Mouse (Mus musculus) embryonic facial prominence, embryonic 14.5 days (tissue): ENCODE data around the gene Agpat3. TPM values are rescaled to one million over a fixed set of nuclear protein-coding genes. Genes with fewer than 3 reads are reported as not detected.

Source experiments
- ATAC-seq: fragments of 200-750 bp; cut with Nextera tagmentation; 2 replicates; pipeline ENCODE4 v1.8.0; 2017; ENCODE audit warnings: low read depth, moderate number of reproducible peaks, moderate TSS enrichment
- DNase-seq: peaks from one replicate; pipeline ENCODE4 v3.0.0-alpha.2; 2015; ENCODE audit warnings: low spot score
- H3K27ac ChIP-seq: fragments of 300-500 bp; sonication (generic); replicated peaks from 2 replicates; pipeline ENCODE4 v1.5.1; 2014; ENCODE audit warnings: low read depth, mild to moderate bottlenecking, low read length, moderate library complexity
- H3K27me3 ChIP-seq: fragments of 300-500 bp; sonication (generic); replicated peaks from 2 replicates; pipeline ENCODE4 v1.6.1; 2014; ENCODE audit warnings: low read length; ENCODE audit not compliant: control insufficient read depth, insufficient read depth
- H3K36me3 ChIP-seq: fragments of 300-500 bp; sonication (generic); 2 replicates; pipeline ENCODE4 v1.6.1; 2014; ENCODE audit warnings: low read length, mixed read lengths; ENCODE audit not compliant: control insufficient read depth, insufficient read depth
- H3K4me1 ChIP-seq: fragments of 300-500 bp; sonication (generic); 2 replicates; pipeline ENCODE4 v1.6.1; 2014; ENCODE audit warnings: antibody characterized with exemption, low read length; ENCODE audit not compliant: control insufficient read depth, insufficient read depth
- H3K4me2 ChIP-seq: fragments of 300-500 bp; sonication (generic); 2 replicates; pipeline ENCODE4 v1.6.1; 2014; ENCODE audit warnings: low read depth, mild to moderate bottlenecking, low read length, moderate library complexity, mixed read lengths
- H3K4me3 ChIP-seq: fragments of 300-500 bp; sonication (generic); 2 replicates; pipeline ENCODE4 v1.5.1; 2014; ENCODE audit warnings: low read depth, mild to moderate bottlenecking, low read length
- H3K9ac ChIP-seq: fragments of 300-500 bp; sonication (generic); 2 replicates; pipeline ENCODE4 v1.6.1; 2014; ENCODE audit warnings: low read depth, mild to moderate bottlenecking, low read length, moderate library complexity, mixed read lengths
- H3K9me3 ChIP-seq: fragments of 300-500 bp; sonication (generic); 2 replicates; pipeline ENCODE4 v1.6.1; 2016; ENCODE audit warnings: low read length; ENCODE audit not compliant: control insufficient read depth
- WGBS: fragments of 180-500 bp; shearing (Covaris S2); extraction: QIAGEN DNeasy Blood & Tissue Kit; methylation state at CpG from one replicate; pipeline ENCODE4 v1.1.7; 2014; 5-methylcytosine and 5-hydroxymethylcytosine counted together
- polyA plus RNA-seq: library from polyadenylated mRNA; unstranded; fragments of >200 nt; fragmentation: Nextera tagmentation; extraction: Ambion mirVana; gene quantifications from 2 replicates; pipeline ENCODE4 v1.2.1, GENCODE M21; 2014

Gene Agpat3
- polyA plus RNA-seq, 1 experiment from 2014 or later = 83.2 TPM

DNA sequence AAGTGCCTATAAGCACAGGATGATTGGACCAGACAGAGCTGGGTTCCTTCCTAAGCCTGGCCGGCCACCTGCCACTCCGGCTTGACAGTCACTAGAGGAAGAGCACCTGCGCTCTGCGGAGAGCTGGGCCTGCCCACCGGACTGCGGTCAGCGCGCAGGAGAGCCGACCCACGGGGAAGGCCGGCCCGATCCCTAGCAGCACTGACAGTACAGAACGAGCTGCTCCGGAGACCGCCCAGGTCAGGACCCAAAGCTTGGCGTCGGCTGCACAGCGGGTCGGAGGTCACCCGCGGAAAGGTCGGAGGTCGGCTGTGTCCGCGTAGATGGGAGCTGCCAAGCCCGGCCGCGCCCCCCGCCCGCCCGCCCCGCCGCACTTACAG, 108.2 kb downstream of the Agpat3 start:
- DNase-seq (peak; percentile 8), ATAC-seq (peak; percentile 44)
- WGBS = 0% methylated on average over 16 of the region's 33 CpGs
- peak overlapping the region; percentile 90 for H3K9ac ChIP-seq
- H3K4me1 ChIP-seq = peaks cover 12% of the 10 kb centered on the region; the same call in 1 of the 2 replicates
- no peaks in the 10 kb centered on the region for H3K9me3 ChIP-seq
- H3K36me3 ChIP-seq = no peaks in the 10 kb centered on the region
- H3K4me3 ChIP-seq = peak overlapping the region; percentile 81
- H3K4me2 ChIP-seq = peak overlapping the region; percentile 98
- no peaks in the 10 kb centered on the region for H3K27me3 ChIP-seq
- H3K27ac ChIP-seq = peak overlapping the region; percentile 52; the same call in 1 of the 2 replicates

DNA sequence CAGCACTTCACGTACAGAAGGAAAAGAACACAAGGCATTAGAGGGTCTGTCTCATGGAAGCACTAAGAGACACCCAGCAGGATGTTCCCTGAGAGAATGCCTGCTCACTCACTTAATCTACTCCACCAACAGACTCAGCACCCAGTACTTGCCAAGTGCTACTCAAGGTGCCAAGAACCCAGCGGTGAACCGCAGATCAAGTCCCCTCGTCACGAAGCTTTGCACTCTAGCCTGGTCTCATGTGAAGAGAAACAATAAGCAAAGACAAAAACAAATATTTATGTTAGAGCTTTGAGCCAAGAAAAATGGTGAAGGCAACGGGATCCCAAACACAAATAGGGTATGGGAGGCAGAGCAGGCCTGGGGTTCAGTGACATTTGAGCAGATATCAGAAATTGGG, 113.4 kb downstream of the Agpat3 start:
- DNase-seq (no peak), ATAC-seq (no peak)
- Histone ChIP-seq H3K4me2 (no peak overlapping the region), H3K4me3 (no peak overlapping the region), H3K4me1 (peaks cover 8% of the 10 kb centered on the region; the same call in 1 of the 2 replicates), H3K9ac (no peak overlapping the region), H3K27ac (no peak overlapping the region), H3K36me3 (no peaks in the 10 kb centered on the region), H3K27me3 (no peaks in the 10 kb centered on the region), H3K9me3 (no peaks in the 10 kb centered on the region)
- WGBS = 82% methylated on average over 6 of the region's 6 CpGs

DNA sequence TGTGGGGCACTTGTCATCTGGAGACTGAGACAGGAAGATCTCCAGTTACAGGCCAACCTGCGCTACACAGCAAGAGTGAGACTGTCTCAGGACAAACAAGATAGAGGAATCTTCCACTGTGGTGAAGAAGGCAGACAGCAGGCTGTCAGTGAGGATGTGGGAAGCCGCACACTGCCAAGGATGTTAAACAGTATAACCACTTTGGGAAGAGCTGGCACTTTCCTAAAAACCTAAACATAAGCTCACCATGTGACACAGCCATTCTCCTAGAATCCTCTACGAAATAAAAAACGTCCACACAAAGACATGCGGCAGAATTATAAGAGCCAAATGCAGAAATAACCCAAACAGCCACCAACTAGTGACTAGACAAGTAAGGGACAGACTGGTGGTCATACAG, 114.0 kb downstream of the Agpat3 start:
- Histone ChIP-seq H3K4me1 (peaks cover 2% of the 10 kb centered on the region; the same call in 1 of the 2 replicates), H3K27ac (no peak overlapping the region), H3K4me2 (no peak overlapping the region), H3K9me3 (no peaks in the 10 kb centered on the region), H3K27me3 (no peaks in the 10 kb centered on the region), H3K36me3 (no peaks in the 10 kb centered on the region), H3K4me3 (no peak overlapping the region), H3K9ac (no peak overlapping the region)
- ATAC-seq (no peak), DNase-seq (no peak)
- 97% methylated on average over 5 of the region's 5 CpGs for WGBS

DNA sequence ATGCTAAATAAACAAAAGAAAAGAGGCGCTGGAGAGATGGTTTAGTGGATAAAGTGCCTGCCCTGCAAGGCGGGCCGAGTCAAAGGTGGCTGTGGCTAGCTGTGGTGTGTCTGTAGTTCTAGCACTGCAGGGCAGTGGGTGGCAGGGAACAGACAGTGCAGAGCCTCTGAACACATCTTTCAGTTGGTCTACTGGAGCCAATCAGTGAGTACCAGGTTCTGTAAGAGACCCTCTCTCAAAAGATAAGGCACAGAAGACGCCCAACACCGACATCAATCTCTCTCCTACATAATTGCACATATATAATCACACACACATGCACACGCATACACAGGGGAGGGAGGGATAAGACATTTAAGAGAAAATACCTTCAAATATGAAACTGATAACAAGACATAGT, 114.5 kb downstream of the Agpat3 start:
- Histone ChIP-seq H3K4me3 (no peak overlapping the region), H3K4me2 (no peak overlapping the region), H3K9me3 (no peaks in the 10 kb centered on the region), H3K4me1 (no peaks in the 10 kb centered on the region), H3K36me3 (no peaks in the 10 kb centered on the region), H3K9ac (no peak overlapping the region), H3K27ac (no peak overlapping the region), H3K27me3 (no peaks in the 10 kb centered on the region)
- 91% methylated on average over 6 of the region's 6 CpGs for WGBS
- DNase-seq (no peak), ATAC-seq (no peak)

DNA sequence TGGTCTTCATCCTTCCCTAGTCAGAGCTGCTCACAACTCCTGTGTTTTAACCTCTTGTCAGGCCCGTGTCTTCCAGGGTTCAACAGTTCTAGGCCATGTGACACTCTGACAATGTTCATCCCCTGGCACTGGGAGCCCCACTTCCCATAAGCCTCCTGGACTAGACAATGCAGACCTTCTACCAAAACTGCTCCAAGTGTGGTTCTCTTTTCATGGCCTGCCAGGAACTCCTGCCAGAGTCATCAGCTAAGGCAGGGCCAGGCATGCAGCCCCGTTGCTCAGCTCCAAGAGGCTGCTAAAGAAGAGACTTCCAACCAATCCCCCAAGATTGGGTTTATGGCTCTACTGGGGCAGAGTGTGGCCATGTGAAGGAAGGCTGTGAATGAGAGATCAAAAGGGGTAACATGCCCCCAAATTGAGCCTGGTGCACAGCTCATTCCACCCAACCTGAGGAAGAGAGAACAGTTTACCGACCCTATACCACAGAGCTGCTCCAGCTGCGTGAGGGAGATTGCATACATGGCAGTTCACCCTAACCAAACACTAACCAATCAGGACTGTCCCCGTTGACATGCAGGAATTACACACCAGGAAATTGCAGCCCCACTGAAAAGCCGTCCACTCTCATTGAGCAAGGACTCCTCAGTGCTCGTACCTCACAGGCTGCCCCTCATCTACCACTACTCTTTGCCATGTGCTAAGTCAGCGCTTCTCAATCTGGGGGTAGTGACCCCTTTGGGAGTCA, 115.2 kb downstream of the Agpat3 start:
- Histone ChIP-seq H3K9ac (no peak overlapping the region), H3K4me1 (no peaks in the 10 kb centered on the region), H3K27ac (no peak overlapping the region), H3K4me2 (no peak overlapping the region), H3K27me3 (no peaks in the 10 kb centered on the region), H3K9me3 (no peaks in the 10 kb centered on the region), H3K36me3 (no peaks in the 10 kb centered on the region), H3K4me3 (no peak overlapping the region)
- DNase-seq (no peak), ATAC-seq (no peak)
- WGBS = 82% methylated on average over 8 of the region's 8 CpGs

DNA sequence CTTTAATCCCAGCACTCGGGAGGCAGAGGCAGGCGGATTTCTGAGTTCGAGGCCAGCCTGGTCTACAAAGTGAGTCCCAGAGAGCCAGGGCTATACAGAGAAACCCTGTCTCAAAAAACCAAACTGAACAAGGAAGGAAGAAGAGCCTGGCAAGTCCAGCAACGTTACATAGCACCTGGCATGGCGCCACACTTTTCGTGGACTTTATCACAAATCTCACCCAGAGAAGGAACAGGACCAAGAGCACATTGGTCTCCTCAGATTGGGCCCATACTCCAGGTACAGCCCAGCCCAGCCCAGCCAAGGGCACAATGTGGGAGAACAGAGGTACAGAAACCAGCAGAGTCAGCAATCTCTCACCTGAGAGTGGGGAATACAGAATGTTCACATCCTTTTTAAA, 118.5 kb downstream of the Agpat3 start:
- H3K36me3 ChIP-seq = peaks cover 21% of the 10 kb centered on the region
- H3K4me3 ChIP-seq = no peak overlapping the region
- no peak for DNase-seq
- H3K4me1 ChIP-seq = no peaks in the 10 kb centered on the region
- H3K27ac ChIP-seq = no peak overlapping the region
- WGBS = 94% methylated on average over 6 of the region's 6 CpGs
- ATAC-seq = no peak
- H3K27me3 ChIP-seq = no peaks in the 10 kb centered on the region
- no peak overlapping the region for H3K4me2 ChIP-seq
- H3K9me3 ChIP-seq = no peaks in the 10 kb centered on the region
- H3K9ac ChIP-seq = no peak overlapping the region

DNA sequence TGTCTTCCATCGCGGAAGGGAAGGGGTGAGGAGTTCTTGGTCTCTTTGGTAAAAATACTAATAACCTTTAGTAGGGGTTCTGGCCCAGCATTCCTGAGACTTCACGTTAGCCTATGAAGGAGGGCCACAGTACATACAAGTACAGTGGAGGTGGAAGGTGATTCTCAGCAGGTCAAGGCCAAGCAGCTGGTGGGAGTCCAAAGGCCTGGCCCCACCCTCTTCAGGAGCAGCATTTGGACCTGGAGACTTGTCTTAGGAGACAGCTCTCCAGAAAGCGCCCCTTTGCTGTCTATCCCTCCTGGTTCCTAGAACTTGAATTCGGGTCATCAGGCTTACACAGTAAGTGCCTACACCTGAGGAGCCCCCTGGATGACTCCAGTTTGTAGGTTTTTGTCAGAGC, 119.1 kb downstream of the Agpat3 start:
- ATAC-seq (no peak), DNase-seq (no peak)
- no peak overlapping the region for H3K4me2 ChIP-seq
- peaks cover 21% of the 10 kb centered on the region for H3K36me3 ChIP-seq
- H3K4me3 ChIP-seq = no peak overlapping the region
- WGBS = 95% methylated on average over 5 of the region's 5 CpGs
- no peaks in the 10 kb centered on the region for H3K27me3 ChIP-seq
- no peak overlapping the region for H3K9ac ChIP-seq
- H3K9me3 ChIP-seq = no peaks in the 10 kb centered on the region
- H3K4me1 ChIP-seq = no peaks in the 10 kb centered on the region
- no peak overlapping the region for H3K27ac ChIP-seq

DNA sequence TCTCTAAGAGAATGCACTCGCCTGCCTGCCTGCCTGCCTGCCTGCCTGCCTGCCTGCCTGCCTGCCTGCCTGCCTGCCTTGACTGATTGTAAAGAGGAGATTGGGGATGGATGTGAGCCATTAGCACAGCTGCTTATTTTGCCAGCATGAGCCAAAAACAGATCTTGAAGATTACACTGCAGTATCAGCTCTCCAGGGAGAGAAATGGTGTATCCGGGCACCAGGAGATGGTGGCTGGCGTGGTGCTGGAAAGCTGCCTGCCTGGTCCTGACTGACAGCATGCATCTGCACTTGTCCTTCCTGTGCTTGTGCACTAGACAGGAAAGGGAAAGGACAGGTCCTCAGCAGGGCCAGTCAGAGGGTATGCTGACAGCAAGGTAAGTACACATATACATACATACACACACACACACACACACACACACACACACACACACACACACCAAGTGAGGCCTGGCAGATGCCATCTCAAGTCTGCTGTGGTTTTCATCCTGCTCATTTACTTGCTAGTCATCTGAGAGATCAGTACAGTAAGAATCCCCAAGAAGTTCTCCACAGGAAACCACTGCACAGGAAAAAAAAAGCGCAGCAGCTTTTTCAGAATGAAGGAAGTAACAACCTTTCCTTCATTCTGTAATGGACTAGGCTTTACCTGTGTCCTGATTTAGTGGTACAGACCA, 119.8 kb downstream of the Agpat3 start:
- DNase-seq (no peak), ATAC-seq (no peak)
- no peak overlapping the region for H3K4me3 ChIP-seq
- H3K27ac ChIP-seq = no peak overlapping the region
- no peak overlapping the region for H3K4me2 ChIP-seq
- H3K36me3 ChIP-seq = peaks cover 29% of the 10 kb centered on the region
- no peak overlapping the region for H3K9ac ChIP-seq
- no peaks in the 10 kb centered on the region for H3K9me3 ChIP-seq
- no peaks in the 10 kb centered on the region for H3K27me3 ChIP-seq
- WGBS = 79% methylated on average over 4 of the region's 4 CpGs
- H3K4me1 ChIP-seq = no peaks in the 10 kb centered on the region

DNA sequence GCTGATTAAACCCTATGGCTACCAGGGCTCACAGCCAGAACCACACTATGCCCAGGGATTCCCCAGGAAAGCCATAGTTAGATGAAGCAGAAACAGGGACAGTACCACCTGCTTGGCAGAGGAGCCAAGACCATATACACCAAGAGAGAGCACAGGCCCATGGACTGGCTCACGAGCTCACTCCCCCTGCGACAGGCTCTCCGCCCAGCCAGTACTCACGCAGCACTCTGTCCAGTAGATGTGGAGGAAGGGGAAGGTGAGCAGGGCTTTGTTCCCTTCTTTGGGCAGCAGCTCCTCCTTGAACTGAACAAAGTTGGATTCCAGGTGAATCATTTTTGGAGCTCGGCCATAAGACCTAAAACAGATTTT, 123.7 kb downstream of the Agpat3 start:
- H3K27me3 ChIP-seq = no peaks in the 10 kb centered on the region
- no peaks in the 10 kb centered on the region for H3K9me3 ChIP-seq
- ATAC-seq (no peak), DNase-seq (no peak)
- no peak overlapping the region for H3K4me3 ChIP-seq
- H3K4me2 ChIP-seq = no peak overlapping the region
- WGBS = 87% methylated on average over 5 of the region's 5 CpGs
- peaks cover 32% of the 10 kb centered on the region for H3K36me3 ChIP-seq
- H3K9ac ChIP-seq = no peak overlapping the region
- H3K27ac ChIP-seq = no peak overlapping the region
- H3K4me1 ChIP-seq = no peaks in the 10 kb centered on the region
